Mouse (Mus musculus): ENCODE measurements around the gene Dek. TPM values are rescaled to one million over a fixed set of nuclear protein-coding genes. Genes with fewer than 3 reads are reported as not detected.

Gene Dek
- polyA plus RNA-seq, 1 experiment from 2014 or later = 145 TPM

DNA sequence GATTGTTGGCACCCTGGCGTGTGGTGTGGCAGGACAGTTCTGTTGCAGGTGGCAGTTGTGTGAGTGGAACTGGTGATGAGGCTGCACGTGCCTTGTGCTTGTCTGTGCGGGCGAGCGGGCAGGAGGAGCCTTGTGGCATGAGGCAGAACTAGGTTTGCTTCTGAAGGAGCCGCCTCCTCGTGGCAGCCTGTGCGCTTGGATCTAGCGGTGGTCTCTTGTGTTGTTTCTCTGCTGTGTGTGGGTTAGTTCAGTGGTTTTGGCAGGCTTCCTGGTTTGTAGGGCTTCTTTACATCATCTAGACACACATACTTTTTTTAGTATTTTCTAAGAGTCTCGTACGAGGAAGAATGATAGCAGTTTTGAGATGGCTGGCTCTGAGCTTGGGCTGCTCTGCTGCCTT, 49.9 kb downstream of the Dek start:
- 44% methylated on average over 11 of the region's 11 CpGs for WGBS (ENCODE audit: missing documents)
- H3K36me3 ChIP-seq (ENCODE audit: inconsistent target) = peaks cover 30% of the 10 kb centered on the region; the same call in 1 of the 2 replicates
- no peak overlapping the region for H3K4me3 ChIP-seq (ENCODE audit: inconsistent target)
- H3K27ac ChIP-seq = no peak overlapping the region
- no peaks in the 10 kb centered on the region for H3K79me2 ChIP-seq (ENCODE audit: inconsistent target)

GRCm38 (mm10) chr13:47053971-47054370, 52.0 kb downstream of the Dek start:
- Histone ChIP-seq H3K4me3 (ENCODE audit: inconsistent target) (no peak overlapping the region), H3K79me2 (ENCODE audit: inconsistent target) (no peaks in the 10 kb centered on the region), H3K27ac (no peak overlapping the region), H3K36me3 (ENCODE audit: inconsistent target) (peaks cover 34% of the 10 kb centered on the region; the same call in 1 of the 2 replicates)
- WGBS (ENCODE audit: missing documents) = 86% methylated on average over 10 of the region's 10 CpGs

DNA sequence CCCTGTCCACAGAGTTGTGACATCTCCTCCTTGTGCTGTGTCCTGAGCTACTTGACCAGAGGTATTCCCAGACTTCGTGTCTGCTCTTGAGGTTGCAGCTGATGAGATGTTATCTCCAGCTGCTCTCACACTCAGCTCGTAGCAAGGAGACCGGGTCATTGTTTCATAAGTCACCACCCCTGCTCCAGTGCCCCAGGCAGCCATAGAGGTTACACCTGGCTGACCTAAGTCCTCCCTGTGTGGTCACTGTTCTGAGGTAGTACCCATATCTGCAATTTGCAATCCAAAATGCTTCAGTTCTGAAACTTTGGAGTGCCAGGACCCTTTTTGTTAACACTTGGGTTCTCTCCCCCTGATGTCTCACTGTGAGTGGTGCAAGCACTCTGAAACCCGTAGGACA, 56.0 kb downstream of the Dek start:
- Histone ChIP-seq H3K36me3 (ENCODE audit: inconsistent target) (peaks cover 38% of the 10 kb centered on the region; the same call in 1 of the 2 replicates), H3K4me3 (ENCODE audit: inconsistent target) (no peak overlapping the region), H3K79me2 (ENCODE audit: inconsistent target) (no peaks in the 10 kb centered on the region), H3K27ac (no peak overlapping the region)
- WGBS (ENCODE audit: missing documents) = 96% methylated on average over 4 of the region's 4 CpGs

- Histone ChIP-seq H3K4me3 (ENCODE audit: inconsistent target) (no peak overlapping the region), H3K79me2 (ENCODE audit: inconsistent target) (peaks cover 8% of the 10 kb centered on the region; the same call in 1 of the 2 replicates), H3K27ac (no peak overlapping the region), H3K36me3 (ENCODE audit: inconsistent target) (peaks cover 30% of the 10 kb centered on the region; the same call in 1 of the 2 replicates)
- WGBS (ENCODE audit: missing documents) = 100% methylated on average over 4 of the region's 4 CpGs
These were observed 58.0 kb downstream of the Dek start for GRCm38 (mm10) chr13:47047996-47048395.

DNA sequence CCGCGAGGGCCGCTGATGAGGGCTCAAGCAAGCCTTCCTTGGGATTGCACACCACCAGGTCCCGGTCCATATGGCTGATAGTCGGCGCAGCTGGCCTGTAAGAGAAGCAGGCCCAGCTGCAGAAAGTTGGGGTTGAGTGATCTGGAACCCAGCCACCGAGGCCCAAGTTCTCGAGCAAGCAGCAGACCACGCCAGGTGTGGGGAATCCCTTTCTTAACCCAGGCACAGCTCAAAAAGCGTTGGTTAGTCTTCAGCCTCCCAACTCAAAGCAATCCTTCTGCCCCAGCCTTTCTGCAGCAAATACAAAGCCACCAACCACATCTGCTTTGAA, 61.4 kb downstream of the Dek start, which contains the start of gene Tpmt:
Tpmt (minus strand) TSS at position 121 of the 331 bp plus-strand sequence.
- Histone ChIP-seq H3K4me3 (ENCODE audit: inconsistent target) (peak within 1 kb of the TSS; percentile 62), H3K27ac (no peak within 1 kb of the TSS), H3K36me3 (ENCODE audit: inconsistent target) (peaks cover 11% of the 10 kb centered on the region; the same call in 1 of the 2 replicates), H3K79me2 (ENCODE audit: inconsistent target) (peaks cover 8% of the 10 kb centered on the region; the same call in 1 of the 2 replicates)
- 37% methylated on average over 10 of the region's 10 CpGs for WGBS (ENCODE audit: missing documents)

- WGBS (ENCODE audit: missing documents) = 6% methylated on average over 45 of the region's 45 CpGs
- H3K27ac ChIP-seq = no peak overlapping the region
- peaks cover 8% of the 10 kb centered on the region; the same call in 1 of the 2 replicates for H3K79me2 ChIP-seq (ENCODE audit: inconsistent target)
- peak overlapping the region; percentile 62 for H3K4me3 ChIP-seq (ENCODE audit: inconsistent target)
- H3K36me3 ChIP-seq (ENCODE audit: inconsistent target) = peaks cover 5% of the 10 kb centered on the region; the same call in 1 of the 2 replicates
These were observed 62.0 kb downstream of the Dek start for GRCm38 (mm10) chr13:47043833-47044616.

- H3K36me3 ChIP-seq (ENCODE audit: inconsistent target) = no peaks in the 10 kb centered on the region
- H3K27ac ChIP-seq = 0 out of 2 replicates have a peak within 1 kb of the TSS, but pooled peaks have one; percentile 0
- peak within 1 kb of the TSS; percentile 70 for H3K4me3 ChIP-seq (ENCODE audit: inconsistent target)
- WGBS (ENCODE audit: missing documents) = under 1% methylated on average over 46 of the region's 48 CpGs
- peaks cover 8% of the 10 kb centered on the region; the same call in 1 of the 2 replicates for H3K79me2 ChIP-seq (ENCODE audit: inconsistent target)
These were observed 62.8 kb downstream of the Dek start, which contains the start of gene Kdm1b for GRCm38 (mm10) chr13:47043030-47043680. Kdm1b (plus strand) TSS chr13:47043499.

GRCm38 (mm10) chr13:47042024-47042633, 63.9 kb downstream of the Dek start:
- 66% methylated on average over 8 of the region's 8 CpGs for WGBS (ENCODE audit: missing documents)
- no peak overlapping the region for H3K27ac ChIP-seq
- peak overlapping the region; percentile 70; the same call in 1 of the 2 replicates for H3K4me3 ChIP-seq (ENCODE audit: inconsistent target)
- peaks cover 8% of the 10 kb centered on the region; the same call in 1 of the 2 replicates for H3K79me2 ChIP-seq (ENCODE audit: inconsistent target)
- H3K36me3 ChIP-seq (ENCODE audit: inconsistent target) = no peaks in the 10 kb centered on the region

GRCm38 (mm10) chr13:47040061-47040460, 65.9 kb downstream of the Dek start:
- Histone ChIP-seq H3K4me3 (ENCODE audit: inconsistent target) (no peak overlapping the region), H3K79me2 (ENCODE audit: inconsistent target) (peaks cover 8% of the 10 kb centered on the region; the same call in 1 of the 2 replicates), H3K27ac (no peak overlapping the region), H3K36me3 (ENCODE audit: inconsistent target) (no peaks in the 10 kb centered on the region)
- 96% methylated on average over 5 of the region's 5 CpGs for WGBS (ENCODE audit: missing documents)

GRCm38 (mm10) chr13:47037946-47038345, 68.1 kb downstream of the Dek start:
- Histone ChIP-seq H3K36me3 (ENCODE audit: inconsistent target) (no peaks in the 10 kb centered on the region), H3K4me3 (ENCODE audit: inconsistent target) (no peak overlapping the region), H3K79me2 (ENCODE audit: inconsistent target) (no peaks in the 10 kb centered on the region), H3K27ac (no peak overlapping the region)
- 68% methylated on average over 6 of the region's 6 CpGs for WGBS (ENCODE audit: missing documents)

Other genes starting within 250 kb of the Dek start
- gene Kif13a, start 176.3 kb downstream of the Dek start, polyA plus RNA-seq (2018) = 14.0 to 19.7 TPM (median 18.0 TPM) in 3 replicates
- 1.5 to 3.3 TPM (median 1.6 TPM) in 3 replicates for gene Nhlrc1, start 91.4 kb downstream of the Dek start, polyA plus RNA-seq (2018)
- gene Kdm1b, start 62.7 kb downstream of the Dek start, polyA plus RNA-seq (2018) = 7.2 to 10.2 TPM (median 8.4 TPM) in 3 replicates
- 2.7 to 3.9 TPM (median 3.6 TPM) in 3 replicates for gene Tpmt, start 61.5 kb downstream of the Dek start, polyA plus RNA-seq (2018)
- 18.6 to 49.6 TPM (median 33.3 TPM) in 3 replicates for gene Rnf144b, start 16.5 kb upstream of the Dek start, polyA plus RNA-seq (2018)